Mouse (Mus musculus) monocyte, adult 2 months (primary cell): ENCODE measurements around the gene Nudt17.
"Not testable (repeated sequence)": the region's sequence is repeated elsewhere in the genome, so short reads cannot be mapped to it uniquely, and the experiment has no call there.

Experiments used
- DNase-seq, 2 experiments: peaks; one replicate each; pipeline ENCODE4 v3.0.0; 2022; ENCODE audit warnings: low spot score in 2 of 2, low read depth in 1 of 2

The Nudt17 gene

GRCm38 (mm10) chr3:96671519-96671918 lies 36.8 kb downstream of the Nudt17 start:
- DNase-seq: no peak

GRCm38 (mm10) chr3:96669727-96670468 lies 38.5 kb downstream of the Nudt17 start, which contains the start of gene Ankrd35:
TSS of gene Ankrd35 (plus strand) at chr3:96670131.
- peak; percentile 42 to 51 for DNase-seq

- no peak for DNase-seq
Measured at GRCm38 (mm10) chr3:96668424-96669067, 39.8 kb downstream of the Nudt17 start.

- DNase-seq: no peak
Measured at GRCm38 (mm10) chr3:96667316-96667715, 41.0 kb downstream of the Nudt17 start.

- DNase-seq: no peak
Measured at GRCm38 (mm10) chr3:96666916-96667315, 41.4 kb downstream of the Nudt17 start.

- DNase-seq: not testable (repeated sequence)
Measured at GRCm38 (mm10) chr3:96665732-96666363, 42.5 kb downstream of the Nudt17 start.

- peak in 1 of 2 experiments; percentile 40 for DNase-seq
Measured at GRCm38 (mm10) chr3:96663432-96664239, 44.7 kb downstream of the Nudt17 start.

- no peak for DNase-seq
Measured at GRCm38 (mm10) chr3:96662731-96663316, 45.5 kb downstream of the Nudt17 start.

GRCm38 (mm10) chr3:96660901-96661300 lies 47.5 kb downstream of the Nudt17 start:
- no peak for DNase-seq
